Mouse (Mus musculus) heart, postnatal 0 days (tissue): ENCODE measurements at regions not wholly inside any gene's neighbourhood (a gene's known extent, or its start where the extent isn't known, plus 50 kb on each side); places are given as distances from the start of the nearest gene placed in this dataset.

Source experiments
- CTCF ChIP-seq: IDR thresholded peaks from 2 replicates; pipeline ENCODE4 v1.5.1; 2016; ENCODE audit warnings: antibody characterized with exemption, control low read depth, low read depth
- EP300 ChIP-seq: IDR thresholded peaks from 2 replicates; pipeline ENCODE4 v1.6.1; 2016; ENCODE audit warnings: antibody characterized with exemption, low read depth

DNA sequence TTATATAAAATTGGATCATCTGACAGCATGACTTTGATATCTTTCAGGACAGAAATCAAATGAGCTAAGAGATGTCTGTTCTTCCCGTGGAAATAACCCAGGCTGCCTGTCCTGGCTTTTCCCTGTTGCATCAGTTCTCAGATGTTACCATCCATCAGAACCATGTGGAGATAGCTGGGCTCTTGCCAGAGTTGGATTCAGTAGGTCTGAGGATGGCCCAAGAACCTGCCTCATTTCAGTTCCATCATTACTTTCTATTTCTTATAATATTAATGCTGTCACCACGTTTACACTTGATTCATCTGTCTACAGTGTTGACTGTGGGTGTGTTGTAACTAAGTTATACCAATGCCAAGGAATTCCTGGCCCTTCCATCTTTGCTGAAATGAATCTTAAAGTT is 155.2 kb downstream of the Pik3r1 start:
- TF ChIP-seq CTCF (no peak), EP300 (no peak)
